Mouse (Mus musculus): ENCODE data around the gene Hdgfl3. TPM values are rescaled to one million over a fixed set of nuclear protein-coding genes. Genes with fewer than 3 reads are reported as not detected.

Hdgfl3 gene
- polyA plus RNA-seq, 2 experiments = 17.9 to 21.3 TPM

DNA sequence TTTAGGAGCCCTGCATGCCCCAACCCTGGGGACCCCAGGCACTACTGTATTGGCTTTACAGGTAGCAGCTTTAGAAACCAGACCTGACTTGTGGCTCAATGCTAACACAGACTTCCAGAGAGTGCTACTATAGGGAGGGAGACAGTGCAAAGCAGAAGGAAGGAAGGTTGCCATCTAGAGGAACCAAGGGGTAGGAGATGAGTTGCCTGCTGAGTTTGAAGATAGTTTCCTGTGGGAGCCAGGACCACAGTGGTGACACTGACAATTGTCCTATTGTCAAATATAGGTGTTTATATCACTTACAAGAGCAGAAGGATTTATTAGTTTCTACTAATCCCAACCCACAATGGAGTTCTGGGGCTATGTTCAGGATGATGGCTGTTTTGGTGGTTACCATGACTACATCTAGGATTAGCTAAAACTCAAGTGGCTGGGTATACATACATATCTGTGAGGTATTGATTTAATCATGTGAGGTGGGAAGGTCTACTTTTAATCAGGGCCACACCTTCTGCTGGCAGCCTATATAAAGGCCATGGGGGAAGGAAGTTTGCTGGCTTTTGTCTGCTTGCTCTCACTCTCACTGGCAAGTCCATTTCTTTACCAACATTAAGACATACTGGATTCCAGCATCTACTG, 20.1 kb upstream of the Hdgfl3 start:
- no peaks in the 10 kb centered on the region for H3K9me3 ChIP-seq (ENCODE audit: control insufficient read depth, low read length)
- TF ChIP-seq POLR2A (IDR thresholded peaks at IDR 0.05; ENCODE audit: borderline replicate concordance, extremely low read depth, insufficient read depth, insufficient read length) = no peak
- H3K4me3 ChIP-seq (replicated peaks; ENCODE audit: low read length) = no peak overlapping the region
- no peaks in the 10 kb centered on the region for H3K36me3 ChIP-seq (ENCODE audit: control insufficient read depth, insufficient read depth, low read length)
- ATAC-seq (ENCODE audit: low FRiP score, low read depth) (no peak), DNase-seq (ENCODE audit: low spot score) (no peak)
- H3K9ac ChIP-seq (ENCODE audit: low read depth, low read length, severe bottlenecking) = no peak overlapping the region
- H3K27ac ChIP-seq (replicated peaks; ENCODE audit: low read depth, low read length) = no peak overlapping the region
- H3K27me3 ChIP-seq (ENCODE audit: control insufficient read depth, insufficient read depth, low read length) = no peaks in the 10 kb centered on the region
- H3K4me1 ChIP-seq (ENCODE audit: control insufficient read depth, insufficient read depth, low read length) = no peaks in the 10 kb centered on the region
- H3K4me2 ChIP-seq (replicated peaks; ENCODE audit: low read depth, low read length, severe bottlenecking) = no peak overlapping the region

DNA sequence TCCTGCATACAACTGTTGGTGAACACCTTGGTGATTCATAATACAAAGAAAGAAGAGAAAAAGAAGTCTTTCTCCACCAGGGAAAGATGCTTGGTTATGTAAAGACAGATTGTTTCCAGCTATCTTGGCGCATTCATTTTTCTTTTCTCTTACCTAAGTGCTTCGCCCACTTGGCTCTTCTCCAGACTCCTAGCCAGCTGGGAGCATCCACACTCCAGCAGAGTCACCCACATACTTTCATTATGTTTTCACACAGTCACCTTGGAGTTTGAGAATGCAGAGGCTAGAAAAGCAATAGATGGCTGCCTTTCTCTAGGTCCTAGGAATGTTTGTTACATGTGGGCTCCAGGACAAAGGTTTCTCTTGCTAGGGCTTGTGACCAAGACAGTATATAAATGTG, 16.2 kb upstream of the Hdgfl3 start:
- H3K4me3 ChIP-seq (replicated peaks; ENCODE audit: low read length) = no peak overlapping the region
- ATAC-seq (ENCODE audit: low FRiP score, low read depth) = no peak
- WGBS = 88% methylated on average over 2 of the region's 2 CpGs

GRCm38 (mm10) chr7:81945398-81945797, 11.1 kb upstream of the Hdgfl3 start:
- ATAC-seq (ENCODE audit: low FRiP score, low read depth) = no peak
- Histone ChIP-seq H3K9me3 (ENCODE audit: control insufficient read depth, low read length) (no peaks in the 10 kb centered on the region), H3K4me2 (replicated peaks; ENCODE audit: low read depth, low read length, severe bottlenecking) (no peak overlapping the region), H3K4me1 (ENCODE audit: control insufficient read depth, insufficient read depth, low read length) (no peaks in the 10 kb centered on the region), H3K9ac (ENCODE audit: low read depth, low read length, severe bottlenecking) (no peak overlapping the region), H3K27ac (replicated peaks; ENCODE audit: low read depth, low read length) (no peak overlapping the region), H3K36me3 (ENCODE audit: control insufficient read depth, insufficient read depth, low read length) (no peaks in the 10 kb centered on the region), H3K27me3 (ENCODE audit: control insufficient read depth, insufficient read depth, low read length) (no peaks in the 10 kb centered on the region), H3K4me3 (replicated peaks; ENCODE audit: low read length) (no peak overlapping the region)
- TF ChIP-seq POLR2A (IDR thresholded peaks at IDR 0.05; ENCODE audit: borderline replicate concordance, extremely low read depth, insufficient read depth, insufficient read length) = no peak
- WGBS = 22% methylated on average over 4 of the region's 4 CpGs
- DNase-seq (ENCODE audit: low spot score) = peak; percentile 28

More for the DNA sequence above, 16.2 kb upstream of the Hdgfl3 start:
- Histone ChIP-seq H3K27ac (replicated peaks; ENCODE audit: low read depth, low read length) (no peak overlapping the region), H3K9ac (ENCODE audit: low read depth, low read length, severe bottlenecking) (no peak overlapping the region), H3K4me2 (replicated peaks; ENCODE audit: low read depth, low read length, severe bottlenecking) (no peak overlapping the region), H3K9me3 (ENCODE audit: control insufficient read depth, low read length) (no peaks in the 10 kb centered on the region), H3K36me3 (ENCODE audit: control insufficient read depth, insufficient read depth, low read length) (no peaks in the 10 kb centered on the region), H3K27me3 (ENCODE audit: control insufficient read depth, insufficient read depth, low read length) (no peaks in the 10 kb centered on the region), H3K4me1 (ENCODE audit: control insufficient read depth, insufficient read depth, low read length) (no peaks in the 10 kb centered on the region)
- DNase-seq (ENCODE audit: low spot score) = no peak
- no peak for TF ChIP-seq POLR2A (IDR thresholded peaks at IDR 0.05; ENCODE audit: borderline replicate concordance, extremely low read depth, insufficient read depth, insufficient read length)

DNA sequence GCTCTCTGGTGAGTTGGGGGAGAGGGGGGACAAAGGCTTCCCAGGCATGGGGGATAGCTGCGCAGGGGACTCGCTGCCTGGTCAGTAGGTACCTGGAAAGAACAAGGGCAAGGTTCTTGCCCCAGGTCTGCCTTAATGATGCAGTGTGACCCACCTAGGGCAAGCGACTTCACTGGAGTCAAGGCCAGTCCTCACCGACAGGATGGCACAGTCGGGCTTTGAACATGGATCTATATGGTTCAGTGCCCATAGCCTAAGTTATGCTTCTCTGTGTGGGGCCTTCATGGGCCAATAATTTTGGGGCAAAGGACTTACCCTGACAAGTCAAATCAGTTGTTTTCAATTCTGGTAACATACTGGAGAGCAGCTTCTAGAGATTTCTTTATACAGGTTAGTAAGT, 533 bp upstream of the Hdgfl3 start:
- DNase-seq (ENCODE audit: low spot score) = no peak
- Histone ChIP-seq H3K4me3 (replicated peaks; ENCODE audit: low read length) (peak overlapping the region; percentile 87), H3K36me3 (ENCODE audit: control insufficient read depth, insufficient read depth, low read length) (no peaks in the 10 kb centered on the region), H3K4me1 (ENCODE audit: control insufficient read depth, insufficient read depth, low read length) (peaks cover 12% of the 10 kb centered on the region), H3K4me2 (replicated peaks; ENCODE audit: low read depth, low read length, severe bottlenecking) (peak overlapping the region; percentile 75), H3K9me3 (ENCODE audit: control insufficient read depth, low read length) (no peaks in the 10 kb centered on the region), H3K27me3 (ENCODE audit: control insufficient read depth, insufficient read depth, low read length) (no peaks in the 10 kb centered on the region), H3K27ac (replicated peaks; ENCODE audit: low read depth, low read length) (peak overlapping the region; percentile 93), H3K9ac (ENCODE audit: low read depth, low read length, severe bottlenecking) (peak overlapping the region; percentile 96)
- no peak for ATAC-seq (ENCODE audit: low FRiP score, low read depth)
- no peak for TF ChIP-seq POLR2A (IDR thresholded peaks at IDR 0.05; ENCODE audit: borderline replicate concordance, extremely low read depth, insufficient read depth, insufficient read length)
- 3% methylated on average over 5 of the region's 5 CpGs for WGBS

DNA sequence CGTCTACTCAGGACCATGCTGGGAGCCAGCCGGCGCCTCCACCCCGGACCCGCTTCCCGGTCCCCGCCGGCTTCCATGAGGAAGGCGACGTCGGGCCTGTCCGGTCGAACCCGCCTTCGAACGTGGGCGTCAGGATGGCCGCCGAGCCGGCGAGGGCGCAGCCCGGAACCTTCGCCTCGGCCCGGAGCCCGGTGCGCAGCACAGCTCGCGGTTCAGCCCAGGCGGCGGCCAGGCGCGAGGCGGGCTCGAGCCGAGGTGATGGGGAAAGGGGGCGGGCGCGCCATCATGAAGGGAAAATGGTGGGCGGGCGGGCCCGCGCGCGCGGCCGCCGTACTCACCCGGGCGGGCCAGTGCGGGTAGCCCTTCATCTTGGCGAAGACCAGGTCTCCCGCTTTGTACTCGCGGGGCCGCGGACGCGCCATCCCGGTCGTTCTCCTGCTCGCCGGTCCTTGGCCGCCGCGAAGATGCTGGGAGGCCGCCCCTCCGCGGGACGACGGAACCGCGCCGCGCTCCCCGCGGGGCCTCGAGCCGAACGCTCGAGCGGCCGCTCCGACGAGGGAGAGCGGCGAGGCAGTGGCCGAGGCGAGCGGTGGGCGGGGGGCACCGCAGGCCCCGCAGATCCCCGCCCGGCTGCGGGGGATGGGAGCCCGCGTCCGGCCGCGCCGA, 539 bp downstream of the Hdgfl3 start:
- Histone ChIP-seq H3K27ac (replicated peaks; ENCODE audit: low read depth, low read length) (peak overlapping the region; percentile 93), H3K4me2 (replicated peaks; ENCODE audit: low read depth, low read length, severe bottlenecking) (peak overlapping the region; percentile 75), H3K4me3 (replicated peaks; ENCODE audit: low read length) (peak overlapping the region; percentile 87), H3K9me3 (ENCODE audit: control insufficient read depth, low read length) (no peaks in the 10 kb centered on the region), H3K27me3 (ENCODE audit: control insufficient read depth, insufficient read depth, low read length) (no peaks in the 10 kb centered on the region), H3K36me3 (ENCODE audit: control insufficient read depth, insufficient read depth, low read length) (no peaks in the 10 kb centered on the region), H3K9ac (ENCODE audit: low read depth, low read length, severe bottlenecking) (peak overlapping the region; percentile 96), H3K4me1 (ENCODE audit: control insufficient read depth, insufficient read depth, low read length) (peaks cover 12% of the 10 kb centered on the region)
- ATAC-seq (ENCODE audit: low FRiP score, low read depth) = peak; percentile 84
- WGBS = 1% methylated on average over 45 of the region's 103 CpGs
- TF ChIP-seq POLR2A (IDR thresholded peaks at IDR 0.05; ENCODE audit: borderline replicate concordance, extremely low read depth, insufficient read depth, insufficient read length) = no peak
- DNase-seq (ENCODE audit: low spot score) = peak; percentile 60
